Mouse (Mus musculus) thymus, adult 2 months (tissue): ENCODE data around the gene Nxf3. TPM values are rescaled to one million over a fixed set of nuclear protein-coding genes. Genes with fewer than 3 reads are reported as not detected.

Experiments used
- DNase-seq: peaks from one replicate; pipeline ENCODE4 v3.0.0; 2021
- H3K27ac ChIP-seq: fragments of 200-500 bp; 2 replicates; pipeline ENCODE4 v1.5.1; 2012; ENCODE audit warnings: low read length, control low read depth; ENCODE audit not compliant: control insufficient read depth, insufficient read depth
- H3K27me3 ChIP-seq: fragments of 200-500 bp; 2 replicates; pipeline ENCODE4 v1.6.1; 2012; ENCODE audit warnings: mild to moderate bottlenecking, low read length, moderate library complexity, mixed read lengths; ENCODE audit not compliant: control insufficient read depth, insufficient read depth
- H3K36me3 ChIP-seq: fragments of 200-500 bp; 2 replicates; pipeline ENCODE4 v1.6.1; 2012; ENCODE audit warnings: mild to moderate bottlenecking, low read length, moderate library complexity; ENCODE audit not compliant: control insufficient read depth, insufficient read depth
- H3K4me1 ChIP-seq: fragments of 200-500 bp; replicated peaks from 2 replicates; pipeline ENCODE4 v1.6.1; 2012; ENCODE audit warnings: low read length; ENCODE audit not compliant: control insufficient read depth, insufficient read depth
- H3K4me3 ChIP-seq: fragments of 200-500 bp; 2 replicates; pipeline ENCODE4 v1.5.1; 2012; ENCODE audit warnings: mild to moderate bottlenecking, low read length, control low read depth, moderate library complexity; ENCODE audit not compliant: control insufficient read depth, insufficient read depth
- CTCF ChIP-seq: fragments of 200-500 bp; IDR thresholded peaks from 2 replicates; pipeline ENCODE4 v1.5.1; 2012; ENCODE audit warnings: mild to moderate bottlenecking, control low read depth, low read length, moderate library complexity, borderline replicate concordance; ENCODE audit not compliant: control insufficient read depth, poor library complexity, insufficient read depth; ENCODE audit errors: extremely low read depth
- POLR2A ChIP-seq: fragments of 200-500 bp; IDR thresholded peaks from 2 replicates; pipeline ENCODE4 v1.6.1; 2012; ENCODE audit warnings: mild to moderate bottlenecking, low read length, control low read depth, moderate library complexity; ENCODE audit not compliant: control insufficient read depth, poor library complexity, insufficient read depth; ENCODE audit errors: extremely low read depth
- WGBS: fragments of 180-500 bp; shearing (Covaris S2); methylation state at CpG from one replicate; pipeline ENCODE4 v1.1.7; 2018; 5-methylcytosine and 5-hydroxymethylcytosine counted together
- polyA plus RNA-seq: library from polyadenylated mRNA; depleted of rRNA; stranded (reverse); fragments of >200 nt; gene quantifications from 2 replicates; pipeline ENCODE4 v1.2.3, GENCODE M21; 2012; rRNA removed

The Nxf3 gene
- polyA plus RNA-seq: 0.03 TPM in 1 of 2 replicates, not detected in the other

- TF ChIP-seq CTCF (no peak), POLR2A (no peak)
- H3K4me1 ChIP-seq: no peaks in the 10 kb centered on the region
- no peak within 1 kb of the TSS for H3K4me3 ChIP-seq
- H3K27me3 ChIP-seq: no peaks in the 10 kb centered on the region
- no peaks in the 10 kb centered on the region for H3K36me3 ChIP-seq
- WGBS: 79% methylated on average over 9 of the region's 9 CpGs
- no peak within 1 kb of the TSS for H3K27ac ChIP-seq
- DNase-seq: no peak
These were observed at the start of gene Nxf3 for GRCm38 (mm10) chrX:136085155-136085554. Gene Nxf3, minus strand, starts transcription at chrX:136085255.

GRCm38 (mm10) chrX:136127744-136128064, 42.6 kb upstream of the Nxf3 start:
- no peaks in the 10 kb centered on the region for H3K4me1 ChIP-seq
- no peaks in the 10 kb centered on the region for H3K27me3 ChIP-seq
- H3K4me3 ChIP-seq: no peak overlapping the region
- WGBS: 0% methylated on average over 5 of the region's 5 CpGs
- H3K27ac ChIP-seq: no peak overlapping the region
- H3K36me3 ChIP-seq: no peaks in the 10 kb centered on the region
- peak; percentile 34 for DNase-seq
- TF ChIP-seq CTCF (no peak), POLR2A (no peak)

DNA sequence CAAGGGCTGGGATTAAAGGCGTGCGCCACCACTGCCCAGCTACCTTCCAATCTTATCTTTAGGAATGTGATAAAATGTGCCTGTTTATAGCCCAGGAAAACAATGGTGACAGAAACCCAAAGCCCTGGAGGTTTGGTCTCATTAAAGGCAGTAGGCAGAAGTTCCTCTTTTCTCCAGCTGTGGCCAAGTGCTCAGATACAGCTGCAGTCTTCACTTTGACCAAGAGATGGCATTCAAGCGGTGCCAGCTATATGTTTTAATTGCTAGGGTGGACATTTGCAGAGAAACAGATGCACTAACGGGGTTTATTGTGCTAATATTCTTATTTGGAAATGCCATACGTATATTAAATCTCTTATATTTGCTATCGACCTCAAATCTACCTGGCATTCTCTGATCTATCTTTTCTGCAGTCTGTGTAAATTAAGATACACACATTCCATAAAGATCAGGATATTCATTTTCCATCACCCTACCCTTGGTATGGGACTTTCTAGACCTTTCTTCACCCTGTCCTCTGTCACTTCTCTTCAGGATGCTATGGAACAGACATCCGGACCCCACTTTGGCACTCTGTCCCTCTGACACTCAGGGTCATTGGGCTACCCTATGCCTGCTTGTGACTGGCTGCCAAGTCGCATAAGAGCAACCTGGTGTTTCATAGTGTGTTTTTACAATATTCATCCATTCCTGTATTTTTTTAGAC, 42.1 kb upstream of the Nxf3 start:
- Histone ChIP-seq H3K4me3 (no peak overlapping the region), H3K27me3 (no peaks in the 10 kb centered on the region), H3K27ac (no peak overlapping the region), H3K36me3 (no peaks in the 10 kb centered on the region), H3K4me1 (no peaks in the 10 kb centered on the region)
- WGBS: 32% methylated on average over 8 of the region's 8 CpGs
- no peak for DNase-seq
- no peak for TF ChIP-seq POLR2A
- no peak for TF ChIP-seq CTCF

GRCm38 (mm10) chrX:136115419-136115961, 30.4 kb upstream of the Nxf3 start:
- H3K27ac ChIP-seq: no peak overlapping the region
- TF ChIP-seq CTCF (no peak), POLR2A (no peak)
- 8% methylated on average over 23 of the region's 23 CpGs for WGBS
- no peaks in the 10 kb centered on the region for H3K4me1 ChIP-seq
- no peak for DNase-seq
- H3K36me3 ChIP-seq: no peaks in the 10 kb centered on the region
- H3K27me3 ChIP-seq: no peaks in the 10 kb centered on the region
- no peak overlapping the region for H3K4me3 ChIP-seq

- Histone ChIP-seq H3K4me3 (no peak overlapping the region), H3K27me3 (no peaks in the 10 kb centered on the region)
- WGBS: 6% methylated on average over 4 of the region's 4 CpGs
These were observed 30.0 kb upstream of the Nxf3 start for GRCm38 (mm10) chrX:136115015-136115414.

DNA sequence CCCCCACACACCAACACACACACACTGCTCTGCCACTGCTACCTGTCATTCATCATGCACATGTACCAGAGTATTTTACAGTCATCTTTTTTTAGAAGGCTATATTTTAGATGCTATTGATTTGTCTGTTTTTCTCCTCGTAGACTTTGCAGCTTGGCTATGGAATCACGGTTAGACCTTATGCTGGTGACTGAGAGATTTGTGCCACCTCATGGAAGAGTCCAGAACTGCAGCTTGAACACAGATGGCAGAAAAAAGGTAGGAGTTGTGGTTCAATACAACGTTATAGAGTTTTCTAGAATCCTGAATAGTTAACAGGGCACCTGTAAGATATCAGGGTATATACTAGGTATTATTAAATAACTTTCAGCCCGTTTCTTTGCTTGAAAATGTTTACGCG, 22.9 kb upstream of the Nxf3 start:
- Histone ChIP-seq H3K36me3 (no peaks in the 10 kb centered on the region), H3K27me3 (no peaks in the 10 kb centered on the region), H3K4me3 (no peak overlapping the region), H3K4me1 (no peaks in the 10 kb centered on the region), H3K27ac (no peak overlapping the region)
- TF ChIP-seq POLR2A (no peak), CTCF (no peak)
- peak; percentile 8 for DNase-seq
- 38% methylated on average over 6 of the region's 6 CpGs for WGBS

More at GRCm38 (mm10) chrX:136115015-136115414, 30.0 kb upstream of the Nxf3 start:
- no peak for TF ChIP-seq CTCF
- no peak for TF ChIP-seq POLR2A
- Histone ChIP-seq H3K4me1 (no peaks in the 10 kb centered on the region), H3K27ac (no peak overlapping the region), H3K36me3 (no peaks in the 10 kb centered on the region)
- no peak for DNase-seq
